Mouse (Mus musculus) ES-E14 (cell line): ENCODE data around the gene Slc17a5.

Source experiments
- HCFC1 ChIP-seq: IDR thresholded peaks from 2 replicates; pipeline ENCODE4 v1.6.1; 2012; ENCODE audit warnings: low read length, inconsistent platforms, borderline replicate concordance; ENCODE audit not compliant: insufficient read depth
- MAFK ChIP-seq: IDR thresholded peaks from 2 replicates; pipeline ENCODE4 v1.6.1; 2014; ENCODE audit warnings: mild to moderate bottlenecking, low read depth, low read length, inconsistent platforms; ENCODE audit not compliant: insufficient read depth
- ZC3H11A ChIP-seq: IDR thresholded peaks from 2 replicates; pipeline ENCODE4 v1.6.1; 2012; ENCODE audit warnings: low read depth, mild to moderate bottlenecking, inconsistent platforms, low read length, borderline replicate concordance
- ZNF384 ChIP-seq: IDR thresholded peaks from 2 replicates; pipeline ENCODE4 v1.6.1; 2012; ENCODE audit warnings: low read depth, low read length, inconsistent platforms

DNA sequence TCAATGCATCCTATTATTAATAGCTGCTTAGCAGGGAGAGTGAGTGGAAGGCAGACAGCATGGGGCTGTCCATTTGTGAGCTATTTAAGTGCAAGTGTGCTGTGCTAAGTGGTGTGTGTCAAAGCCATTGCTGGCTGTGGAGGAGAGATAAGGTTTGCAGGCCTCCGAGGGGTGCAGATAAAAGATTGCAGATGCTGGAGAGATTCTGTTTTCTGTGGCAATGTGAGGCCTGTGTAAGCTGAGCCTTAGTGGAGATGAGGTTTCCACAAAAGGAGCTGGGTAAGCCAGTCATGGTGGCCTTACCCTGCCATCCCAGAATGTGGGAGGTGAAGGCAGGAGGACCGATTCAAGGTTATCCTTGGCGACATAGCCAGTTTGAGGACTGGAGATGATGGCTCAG is 71.7 kb downstream of the Slc17a5 start:
- no peak for TF ChIP-seq ZC3H11A
- no peak for TF ChIP-seq HCFC1
- TF ChIP-seq ZNF384: no peak
- no peak for TF ChIP-seq MAFK
